Mouse (Mus musculus): ENCODE results near the gene Fam49a. TPM values are rescaled to one million over a fixed set of nuclear protein-coding genes. Genes with fewer than 3 reads are reported as not detected.

Fam49a gene
- polyA plus RNA-seq, 1 experiment = 23.9 TPM

GRCm38 (mm10) chr12:12401051-12401465, 139.1 kb downstream of the Fam49a start:
- Histone ChIP-seq H3K27ac (replicated peaks; ENCODE audit: low read depth, low read length) (no peak overlapping the region), H3K4me3 (ENCODE audit: insufficient read depth, low read depth, low read length) (peak overlapping the region; percentile 34; the same call in 1 of the 2 replicates), H3K4me1 (ENCODE audit: control insufficient read depth, insufficient read depth, insufficient read length, low read length) (no peaks in the 10 kb centered on the region)

- H3K4me3 ChIP-seq (ENCODE audit: insufficient read depth, low read depth, low read length) = peak overlapping the region; percentile 34
- no peak overlapping the region for H3K27ac ChIP-seq (replicated peaks; ENCODE audit: low read depth, low read length)
- no peaks in the 10 kb centered on the region for H3K4me1 ChIP-seq (ENCODE audit: control insufficient read depth, insufficient read depth, insufficient read length, low read length)
Observed at GRCm38 (mm10) chr12:12401504-12401903, 139.6 kb downstream of the Fam49a start.

GRCm38 (mm10) chr12:12405491-12406110, 143.7 kb downstream of the Fam49a start:
- Histone ChIP-seq H3K27ac (replicated peaks; ENCODE audit: low read depth, low read length) (no peak overlapping the region), H3K4me1 (ENCODE audit: control insufficient read depth, insufficient read depth, insufficient read length, low read length) (no peaks in the 10 kb centered on the region), H3K4me3 (ENCODE audit: insufficient read depth, low read depth, low read length) (no peak overlapping the region)

- Histone ChIP-seq H3K4me3 (ENCODE audit: insufficient read depth, low read depth, low read length) (no peak overlapping the region), H3K27ac (replicated peaks; ENCODE audit: low read depth, low read length) (no peak overlapping the region), H3K4me1 (ENCODE audit: control insufficient read depth, insufficient read depth, insufficient read length, low read length) (no peaks in the 10 kb centered on the region)
Observed at GRCm38 (mm10) chr12:12409044-12409443, 147.1 kb downstream of the Fam49a start.

GRCm38 (mm10) chr12:12412674-12413073, 150.7 kb downstream of the Fam49a start:
- Histone ChIP-seq H3K4me1 (ENCODE audit: control insufficient read depth, insufficient read depth, insufficient read length, low read length) (no peaks in the 10 kb centered on the region), H3K4me3 (ENCODE audit: insufficient read depth, low read depth, low read length) (no peak overlapping the region), H3K27ac (replicated peaks; ENCODE audit: low read depth, low read length) (no peak overlapping the region)

- Histone ChIP-seq H3K27ac (replicated peaks; ENCODE audit: low read depth, low read length) (no peak overlapping the region), H3K4me1 (ENCODE audit: control insufficient read depth, insufficient read depth, insufficient read length, low read length) (no peaks in the 10 kb centered on the region), H3K4me3 (ENCODE audit: insufficient read depth, low read depth, low read length) (no peak overlapping the region)
Observed at GRCm38 (mm10) chr12:12420423-12420822, 158.5 kb downstream of the Fam49a start.

GRCm38 (mm10) chr12:12420841-12421579, 159.1 kb downstream of the Fam49a start:
- H3K4me3 ChIP-seq (ENCODE audit: insufficient read depth, low read depth, low read length) = peak overlapping the region; percentile 58
- no peaks in the 10 kb centered on the region for H3K4me1 ChIP-seq (ENCODE audit: control insufficient read depth, insufficient read depth, insufficient read length, low read length)
- H3K27ac ChIP-seq (replicated peaks; ENCODE audit: low read depth, low read length) = no peak overlapping the region

GRCm38 (mm10) chr12:12421580-12421878, 159.6 kb downstream of the Fam49a start:
- H3K4me3 ChIP-seq (ENCODE audit: insufficient read depth, low read depth, low read length) = no peak overlapping the region
- no peaks in the 10 kb centered on the region for H3K4me1 ChIP-seq (ENCODE audit: control insufficient read depth, insufficient read depth, insufficient read length, low read length)
- H3K27ac ChIP-seq (replicated peaks; ENCODE audit: low read depth, low read length) = no peak overlapping the region

- H3K27ac ChIP-seq (replicated peaks; ENCODE audit: low read depth, low read length) = no peak overlapping the region
- no peak overlapping the region for H3K4me3 ChIP-seq (ENCODE audit: insufficient read depth, low read depth, low read length)
- H3K4me1 ChIP-seq (ENCODE audit: control insufficient read depth, insufficient read depth, insufficient read length, low read length) = no peaks in the 10 kb centered on the region
Observed at GRCm38 (mm10) chr12:12425188-12425587, 163.2 kb downstream of the Fam49a start.

GRCm38 (mm10) chr12:12427285-12427684, 165.3 kb downstream of the Fam49a start:
- Histone ChIP-seq H3K4me1 (ENCODE audit: control insufficient read depth, insufficient read depth, insufficient read length, low read length) (no peaks in the 10 kb centered on the region), H3K4me3 (ENCODE audit: insufficient read depth, low read depth, low read length) (no peak overlapping the region), H3K27ac (replicated peaks; ENCODE audit: low read depth, low read length) (no peak overlapping the region)

GRCm38 (mm10) chr12:12428886-12429285, 166.9 kb downstream of the Fam49a start:
- Histone ChIP-seq H3K4me1 (ENCODE audit: control insufficient read depth, insufficient read depth, insufficient read length, low read length) (no peaks in the 10 kb centered on the region), H3K27ac (replicated peaks; ENCODE audit: low read depth, low read length) (no peak overlapping the region), H3K4me3 (ENCODE audit: insufficient read depth, low read depth, low read length) (no peak overlapping the region)

Data from brown adipose tissue, adult 24 weeks (tissue).